Mouse (Mus musculus) lung, adult 18-20 months (tissue): ENCODE data around the gene Zfp354b.

Source experiments
- DNase-seq, 2 experiments: peaks; one replicate each; pipeline ENCODE4 v3.0.0; 2022; ENCODE audit warnings: mixed read lengths in 2 of 2

Zfp354b gene

DNA sequence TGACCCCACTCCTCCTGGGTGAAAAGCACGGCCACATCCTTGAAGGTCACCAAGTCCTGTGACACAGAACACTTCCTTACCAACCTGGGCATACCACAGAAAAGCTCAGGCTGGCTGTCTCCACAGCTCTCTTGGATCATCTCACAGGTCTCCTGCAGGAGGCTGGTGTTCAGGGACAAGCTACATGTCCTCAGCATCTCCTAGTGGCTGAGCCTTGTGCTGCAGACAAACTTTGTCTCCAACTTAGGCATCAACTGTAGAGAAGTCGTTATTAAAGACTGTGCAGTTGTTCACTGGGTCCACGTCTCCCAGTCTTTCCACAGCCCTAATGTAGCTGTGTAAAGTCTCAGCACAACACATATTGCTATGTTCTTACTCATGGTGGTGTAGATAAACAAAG is 47.7 kb downstream of the Zfp354b start:
- DNase-seq, result no peak

DNA sequence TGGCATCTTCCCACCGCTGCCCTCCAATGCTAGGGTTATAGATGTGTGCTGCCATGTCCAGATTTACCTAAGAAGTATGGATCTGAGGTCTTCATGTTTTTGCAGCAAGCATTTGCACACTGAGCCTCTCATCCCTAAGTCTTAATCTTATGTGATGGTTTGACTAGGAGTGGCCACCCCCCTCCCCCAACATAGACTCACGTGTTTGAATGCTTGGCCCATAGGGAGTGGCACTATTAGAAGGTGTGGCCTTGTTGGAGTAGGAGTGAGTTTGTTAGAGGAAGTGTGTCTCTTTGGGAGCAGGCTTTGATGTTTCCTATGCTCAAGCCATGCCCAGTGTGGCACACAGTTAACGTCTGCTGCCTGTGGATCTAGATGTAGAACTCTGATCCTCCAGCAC is 52.8 kb downstream of the Zfp354b start:
- DNase-seq, result no peak
